Mouse (Mus musculus) MEL (cell line): ENCODE results near the gene Prmt9.

Experiments
- CTCF ChIP-seq, 3 experiments: IDR thresholded peaks in 2 of 3; conservative IDR thresholded peaks in 1 of 3; 2 replicates each; pipeline ENCODE4 v1.5.1; 2011 to 2012; ENCODE audit warnings: low read length in 3 of 3, low read depth in 2 of 3, mild to moderate bottlenecking in 2 of 3, improper control_type of control experiment in 1 of 3, inconsistent platforms in 1 of 3, mixed read lengths in 1 of 3, moderate library complexity in 1 of 3; ENCODE audit not compliant: control insufficient read depth in 1 of 3, insufficient read depth in 1 of 3, poor library complexity in 1 of 3, severe bottlenecking in 1 of 3
- KAT2A ChIP-seq: conservative IDR thresholded peaks from 2 replicates; pipeline ENCODE4 v1.6.1; 2012; ENCODE audit warnings: low read depth, low read length, improper control_type of control experiment, inconsistent platforms
- MAFK ChIP-seq: IDR thresholded peaks from 2 replicates; pipeline ENCODE4 v1.6.1; 2011; ENCODE audit warnings: low read depth, mild to moderate bottlenecking, low read length, improper control_type of control experiment, borderline replicate concordance
- POLR2AphosphoS2 ChIP-seq: IDR thresholded peaks from 2 replicates; pipeline ENCODE4 v1.6.1; 2011; ENCODE audit warnings: low read length, improper control_type of control experiment
- TCF12 ChIP-seq: IDR thresholded peaks from 2 replicates; pipeline ENCODE4 v1.6.1; 2014; ENCODE audit warnings: low read depth, mild to moderate bottlenecking, inconsistent platforms, low read length, improper control_type of control experiment, moderate library complexity
- USF1 ChIP-seq: IDR thresholded peaks from 2 replicates; pipeline ENCODE4 v1.6.1; 2014; ENCODE audit warnings: low read depth, mild to moderate bottlenecking, inconsistent platforms, low read length, improper control_type of control experiment, moderate library complexity

DNA sequence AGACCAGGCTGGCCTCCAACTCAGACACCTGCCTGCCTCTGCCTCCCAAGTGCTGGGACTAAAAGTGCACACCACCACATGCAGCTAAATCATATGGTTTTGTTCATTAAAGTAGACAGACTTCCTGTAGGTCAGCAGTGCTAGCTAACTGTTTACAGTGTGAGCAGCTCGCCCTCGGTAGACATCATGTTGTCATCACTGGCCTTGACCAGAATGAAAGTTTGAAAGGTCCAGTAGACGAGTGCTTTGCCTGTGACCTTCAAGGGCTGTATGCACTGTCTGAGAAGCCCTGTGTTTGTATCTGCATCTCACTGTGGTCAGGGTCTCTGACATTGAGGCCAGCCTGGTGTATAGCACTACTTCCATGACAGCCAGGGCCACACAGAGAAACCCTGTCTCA lies 12.2 kb downstream of the Prmt9 start:
- no peak for TF ChIP-seq CTCF (IDR thresholded peaks at IDR 0.05 in 2 of 3, conservative IDR thresholded peaks at IDR 0.05 in 1 of 3; ENCODE audit: control insufficient read depth in 1 of 3, insufficient read depth in 1 of 3, low read depth in 2 of 3, low read length in 3 of 3, poor library complexity in 1 of 3, severe bottlenecking in 1 of 3)
- no peak for TF ChIP-seq USF1
- TF ChIP-seq POLR2AphosphoS2 = no peak
- no peak for TF ChIP-seq MAFK
- no peak for TF ChIP-seq TCF12
- no peak for TF ChIP-seq KAT2A
